ENCODE assay signal across 27 mouse cellular contexts in the genomic region with DNA sequence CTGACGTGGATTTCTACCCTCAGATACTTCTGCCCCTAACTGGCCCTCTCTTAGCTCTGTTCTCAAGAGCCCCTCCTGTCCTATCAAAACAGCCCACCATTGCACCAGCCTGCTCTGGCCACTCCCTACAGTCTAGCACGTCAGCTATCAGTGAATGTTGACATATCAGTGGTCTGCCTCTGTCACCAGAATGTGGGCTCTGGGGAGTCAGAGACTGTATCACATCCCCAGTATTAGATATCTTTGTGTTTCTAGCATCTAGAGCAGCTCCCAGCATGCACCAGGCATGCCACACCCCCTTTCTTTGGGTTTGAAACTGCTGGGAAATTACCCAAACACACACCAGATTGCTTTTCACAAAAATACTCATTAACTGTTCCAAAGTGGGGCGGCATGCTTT. TPM values are rescaled to one million over a fixed set of nuclear protein-coding genes. Genes with fewer than 3 reads are reported as not detected.
A peak's percentile ranks its signal among the peaks of the same experiment; 100 is the strongest.
DNase-seq lines count a peak whose midpoint lies in the region; ATAC-seq and TF ChIP-seq lines count a peak whose summit lies in the region.
"Had no signal": no experiment of that assay in that cellular context is flagged by ENCODE, and none has a peak within 500 bp of the region (broad histone marks: within the 10 kb centered on the region; RNA-seq: fewer than 3 reads in every experiment).

No protein-coding gene starts in this region.

- H3K4me2 ChIP-seq in liver, postnatal 0 days (ENCODE audit: low read depth, low read length) = no peak overlapping the region
- no peak overlapping the region for H3K4me2 ChIP-seq in liver, embryonic 14.5 days (ENCODE audit: low read depth)
- H3K4me2 ChIP-seq: embryonic facial prominence, embryonic 13.5 days; limb, embryonic 13.5 days; midbrain, embryonic 13.5 days; neural tube, embryonic 13.5 days had no signal

- H3K36me3 ChIP-seq in liver, postnatal 0 days (replicated peaks; ENCODE audit: insufficient read depth, low read length) = no peaks in the 10 kb centered on the region
- H3K36me3 ChIP-seq in liver, embryonic 14.5 days (replicated peaks; ENCODE audit: control insufficient read depth, insufficient read depth, low read depth) = no peaks in the 10 kb centered on the region
- H3K36me3 ChIP-seq: embryonic facial prominence, embryonic 13.5 days; hindbrain, embryonic 10.5 days; limb, embryonic 13.5 days; midbrain, embryonic 13.5 days; neural tube, embryonic 13.5 days had no signal

- H3K27me3 ChIP-seq in liver, postnatal 0 days (ENCODE audit: insufficient read depth, low read length) = no peaks in the 10 kb centered on the region
- H3K27me3 ChIP-seq in liver, embryonic 14.5 days (ENCODE audit: control insufficient read depth, insufficient read depth, low read length) = no peaks in the 10 kb centered on the region
- H3K27me3 ChIP-seq: embryonic facial prominence, embryonic 13.5 days; limb, embryonic 13.5 days; midbrain, embryonic 13.5 days; neural tube, embryonic 13.5 days had no signal

- 48% methylated on average over 3 of the region's 3 CpGs for WGBS in liver, postnatal 0 days (ENCODE audit: insufficient replicate concordance)
- 35% methylated on average over 3 of the region's 3 CpGs for WGBS in liver, embryonic 14.5 days (ENCODE audit: insufficient replicate concordance)

- H3K9me3 ChIP-seq in liver, postnatal 0 days (ENCODE audit: low read length) = no peaks in the 10 kb centered on the region
- H3K9me3 ChIP-seq in liver, embryonic 14.5 days (ENCODE audit: control insufficient read depth, low read length) = no peaks in the 10 kb centered on the region
- H3K9me3 ChIP-seq: embryonic facial prominence, embryonic 13.5 days; hindbrain, embryonic 10.5 days; limb, embryonic 13.5 days; megakaryocyte, embryonic 14.5 days; midbrain, embryonic 13.5 days; neural tube, embryonic 13.5 days had no signal

- H3K9ac ChIP-seq in liver, postnatal 0 days (replicated peaks) = no peak overlapping the region
- no peak overlapping the region for H3K9ac ChIP-seq in liver, embryonic 14.5 days (replicated peaks)
- H3K9ac ChIP-seq: embryonic facial prominence, embryonic 13.5 days; limb, embryonic 13.5 days; midbrain, embryonic 13.5 days; neural tube, embryonic 13.5 days had no signal

- H3K4me3 ChIP-seq in liver, postnatal 0 days (ENCODE audit: low read depth, low read length) = no peak overlapping the region
- no peak overlapping the region for H3K4me3 ChIP-seq in liver, embryonic 14.5 days (ENCODE audit: insufficient read depth in 1 of 2, low read depth in 2 of 2, low read length in 2 of 2)
- H3K4me3 ChIP-seq: embryonic facial prominence, embryonic 13.5 days; hindbrain, embryonic 10.5 days; limb, embryonic 13.5 days; megakaryocyte, embryonic 14.5 days; midbrain, embryonic 13.5 days; neural tube, embryonic 13.5 days had no signal

- TF ChIP-seq EP300 in liver, postnatal 0 days (IDR thresholded peaks at IDR 0.05; ENCODE audit: low read depth) = no peak
- peak; percentile 27; the same call in 1 of the 2 replicates for TF ChIP-seq EP300 in liver, embryonic 14.5 days (IDR thresholded peaks at IDR 0.05; ENCODE audit: low read depth)

- no peak for TF ChIP-seq CTCF in liver, postnatal 0 days (IDR thresholded peaks at IDR 0.05; ENCODE audit: low read depth)
- no peak for TF ChIP-seq CTCF in liver, embryonic 14.5 days (IDR thresholded peaks at IDR 0.05; ENCODE audit: low read depth)

- peaks cover 19% of the 10 kb centered on the region for H3K4me1 ChIP-seq in liver, postnatal 0 days (ENCODE audit: insufficient read depth)
- H3K4me1 ChIP-seq in liver, embryonic 14.5 days (replicated peaks; ENCODE audit: control insufficient read depth in 2 of 2, insufficient read depth in 2 of 2, low read length in 1 of 2) = peaks cover 8 to 16% of the 10 kb centered on the region in 2 experiments
- H3K4me1 ChIP-seq: embryonic facial prominence, embryonic 13.5 days; hindbrain, embryonic 10.5 days; limb, embryonic 13.5 days; midbrain, embryonic 13.5 days; neural tube, embryonic 13.5 days had no signal

- ATAC-seq in liver, postnatal 0 days = no peak
- peak; percentile 18 for ATAC-seq in granulocyte monocyte progenitor cell, adult 5-6 weeks (replicated peaks; ENCODE audit: poor library complexity, severe bottlenecking)
- ATAC-seq in liver, embryonic 14.5 days (ENCODE audit: insufficient read depth) = peak; percentile 86
- peak; percentile 67 for ATAC-seq in megakaryocyte-erythroid progenitor cell, adult 5-6 weeks (replicated peaks; ENCODE audit: low FRiP score, low TSS enrichment, poor library complexity, severe bottlenecking)
- ATAC-seq: activated CD4-positive, CD25-positive, alpha-beta regulatory T cell, adult 4 months; forebrain, embryonic 16.5 days; hindbrain, postnatal 0 days; intestine, embryonic 16.5 days; midbrain, embryonic 13.5 days had no signal

- no peak overlapping the region for H3K27ac ChIP-seq in liver, postnatal 0 days (ENCODE audit: low read depth)
- H3K27ac ChIP-seq in liver, embryonic 14.5 days = no peak overlapping the region
- H3K27ac ChIP-seq: embryonic facial prominence, embryonic 13.5 days; hindbrain, embryonic 10.5 days; hindbrain, postnatal 0 days; limb, embryonic 13.5 days; midbrain, embryonic 13.5 days; neural tube, embryonic 13.5 days had no signal

- peak; percentile 57 for DNase-seq in liver
- DNase-seq in liver, postnatal 0 days = no peak
- peak in 1 of 3 experiments; percentile 26 for DNase-seq in liver, embryonic 14.5 days (ENCODE audit: low read depth in 3 of 3, low spot score in 3 of 3)
- DNase-seq in cerebellum, adult 9-11 months = no peak
- DNase-seq in kidney, postnatal 4 days = no peak
- no peak for DNase-seq in kidney, postnatal 25 days
- DNase-seq: adrenal gland, adult 8-10 months; cerebellum, adult 11 months; cerebellum, adult 9-10 months; heart, postnatal 14 days; kidney, adult 9 months; kidney, postnatal 10 days; lung, adult 2 months; lung, postnatal 10 days; thymus, postnatal 36 days had no signal

RNA-seq across cellular contexts. Expression of a gene that starts 13.5 kb away (rescaled TPM):
- 108 and 110 TPM in 2 replicates for polyA plus RNA-seq in liver, postnatal 0 days (2015; fragmentation: Nextera tagmentation; extraction: Ambion mirVana)
- 2,018 and 2,531 TPM in 2 replicates for total RNA-seq in granulocyte monocyte progenitor cell, adult 5-6 weeks (2014; fragmentation: Nextera tagmentation)
- 2,281 and 2,967 TPM in 2 replicates for total RNA-seq in granulocyte monocyte progenitor cell, adult 5-6 weeks (2017)
- polyA plus RNA-seq in liver, embryonic 14.5 days (2012; rRNA removed) = 23.3 and 23.7 TPM in 2 replicates
- polyA plus RNA-seq in liver, embryonic 14.5 days (2014; fragmentation: Nextera tagmentation; extraction: Ambion mirVana) = 73.2 and 82.6 TPM in 2 replicates
- total RNA-seq in megakaryocyte-erythroid progenitor cell, adult 5-6 weeks (2014; fragmentation: Nextera tagmentation) = 322 and 332 TPM in 2 replicates
- total RNA-seq in megakaryocyte-erythroid progenitor cell, adult 5-6 weeks (2017) = 732 and 1,011 TPM in 2 replicates

RNA-seq across cellular contexts. Expression of a gene that starts 37.5 kb away (rescaled TPM):
- polyA plus RNA-seq in liver, postnatal 0 days (2015; fragmentation: Nextera tagmentation; extraction: Ambion mirVana) = 6.5 and 7.2 TPM in 2 replicates
- total RNA-seq in granulocyte monocyte progenitor cell, adult 5-6 weeks (2014; fragmentation: Nextera tagmentation) = 16.6 and 27.9 TPM in 2 replicates
- total RNA-seq in granulocyte monocyte progenitor cell, adult 5-6 weeks (2017) = 16.4 and 16.9 TPM in 2 replicates
- 6.0 and 9.2 TPM in 2 replicates for polyA plus RNA-seq in liver, embryonic 14.5 days (2012; rRNA removed)
- polyA plus RNA-seq in liver, embryonic 14.5 days (2014; fragmentation: Nextera tagmentation; extraction: Ambion mirVana) = 11.5 and 13.5 TPM in 2 replicates
- 18.5 and 25.1 TPM in 2 replicates for total RNA-seq in megakaryocyte-erythroid progenitor cell, adult 5-6 weeks (2014; fragmentation: Nextera tagmentation)
- 18.7 and 20.9 TPM in 2 replicates for total RNA-seq in megakaryocyte-erythroid progenitor cell, adult 5-6 weeks (2017)

RNA-seq across cellular contexts. Expression of a gene that starts 54.2 kb away (rescaled TPM):
- 32.1 and 33.8 TPM in 2 replicates for polyA plus RNA-seq in liver, postnatal 0 days (2015; fragmentation: Nextera tagmentation; extraction: Ambion mirVana)
- 59.0 and 64.1 TPM in 2 replicates for total RNA-seq in granulocyte monocyte progenitor cell, adult 5-6 weeks (2014; fragmentation: Nextera tagmentation)
- total RNA-seq in granulocyte monocyte progenitor cell, adult 5-6 weeks (2017) = 69.8 and 92.6 TPM in 2 replicates
- polyA plus RNA-seq in liver, embryonic 14.5 days (2012; rRNA removed) = 9.1 and 14.7 TPM in 2 replicates
- polyA plus RNA-seq in liver, embryonic 14.5 days (2014; fragmentation: Nextera tagmentation; extraction: Ambion mirVana) = 40.6 and 42.8 TPM in 2 replicates
- 44.1 and 55.2 TPM in 2 replicates for total RNA-seq in megakaryocyte-erythroid progenitor cell, adult 5-6 weeks (2014; fragmentation: Nextera tagmentation)
- total RNA-seq in megakaryocyte-erythroid progenitor cell, adult 5-6 weeks (2017) = 75.5 and 79.0 TPM in 2 replicates
